Mouse (Mus musculus): Measurements from ENCODE around the gene Tacr1.
"Not testable (repeated sequence)": the region's sequence is repeated elsewhere in the genome, so short reads cannot be mapped to it uniquely, and the experiment has no call there.

Tacr1 gene

DNA sequence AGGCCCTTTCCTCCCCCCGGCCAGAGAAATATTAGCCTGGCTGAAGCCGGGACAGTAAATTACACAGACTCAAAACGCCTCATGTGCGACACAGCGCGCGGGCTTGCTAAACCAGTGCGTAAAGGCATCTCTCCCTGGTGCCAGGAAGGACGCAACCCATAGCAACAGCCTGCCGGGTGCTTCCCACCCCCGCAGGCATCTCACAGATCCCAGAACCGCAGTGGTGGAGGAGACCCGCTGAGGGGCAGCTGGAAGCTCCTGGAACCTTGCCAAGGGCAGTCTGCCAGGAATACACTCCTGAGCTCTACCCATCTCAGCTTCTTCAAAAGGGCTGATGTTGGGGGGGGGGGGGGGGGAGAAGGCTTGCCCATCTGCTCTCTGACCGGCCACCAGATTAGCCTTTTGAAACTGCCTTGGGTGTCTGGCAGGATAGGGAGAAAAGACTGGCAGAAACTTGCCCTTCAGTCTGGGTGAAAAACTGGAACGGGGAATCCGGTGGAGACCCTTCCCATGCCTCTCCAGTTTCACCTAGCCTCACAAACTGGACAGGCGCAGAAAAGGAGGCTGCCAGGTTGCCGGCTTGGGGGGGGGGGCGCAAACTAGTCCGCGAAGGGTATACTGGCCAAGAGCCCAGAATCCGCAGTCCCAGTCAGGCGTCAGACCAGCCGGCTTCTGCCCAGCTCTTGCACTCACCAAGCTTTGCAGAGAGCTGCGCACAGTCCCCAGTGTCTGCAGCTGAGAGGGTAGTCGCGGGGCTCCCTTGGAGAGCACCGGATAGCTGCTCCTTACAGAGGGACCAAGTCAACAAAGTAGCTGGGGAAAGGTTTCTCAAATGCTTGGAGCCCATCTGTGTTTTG is at the start of gene Tacr1:
Gene Tacr1 (plus strand): TSS at position 740 of the 857 bp plus-strand sequence.
- DNase-seq (ENCODE audit: low read depth, low spot score) = no peak

DNA sequence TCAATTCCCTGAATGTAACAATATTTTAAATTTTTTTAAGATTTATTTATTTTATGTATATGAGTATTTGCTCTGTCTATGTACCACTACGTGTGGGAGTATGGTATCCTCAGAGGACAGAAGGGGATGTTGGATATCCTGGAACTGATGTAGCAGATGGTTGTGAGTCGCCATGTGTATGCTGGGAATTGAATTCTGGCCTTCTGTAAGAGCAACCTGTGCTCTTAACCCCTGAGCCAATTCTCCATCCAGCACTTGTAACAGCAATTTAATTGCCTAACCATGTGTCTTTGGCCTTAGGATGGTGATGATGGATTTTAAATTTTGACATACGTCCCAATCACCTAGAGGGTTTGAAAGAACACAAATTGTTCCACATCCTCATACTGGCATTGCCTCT is 26.0 kb upstream of the Tacr1 start:
- no peak for DNase-seq (ENCODE audit: low read depth, low spot score)

DNA sequence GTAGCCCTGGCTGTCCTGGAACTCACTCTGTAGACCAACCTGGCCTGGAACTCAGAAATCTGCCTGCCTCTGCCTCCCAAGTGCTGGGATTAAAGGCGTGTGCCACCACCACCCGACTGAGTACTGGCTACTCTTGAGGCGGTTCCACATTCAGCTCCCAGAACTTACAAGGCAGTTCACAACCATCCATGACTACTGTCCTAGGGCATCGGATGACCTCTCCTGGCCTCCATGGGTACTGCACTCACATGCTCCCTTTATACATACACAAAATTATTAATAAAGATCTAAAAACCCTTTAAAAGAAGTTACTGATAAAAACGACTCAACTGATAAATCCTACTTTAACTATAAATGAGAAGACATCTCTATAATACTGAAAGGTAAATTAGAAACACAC is 18.6 kb upstream of the Tacr1 start:
- DNase-seq (ENCODE audit: low read depth, low spot score) = no peak

DNA sequence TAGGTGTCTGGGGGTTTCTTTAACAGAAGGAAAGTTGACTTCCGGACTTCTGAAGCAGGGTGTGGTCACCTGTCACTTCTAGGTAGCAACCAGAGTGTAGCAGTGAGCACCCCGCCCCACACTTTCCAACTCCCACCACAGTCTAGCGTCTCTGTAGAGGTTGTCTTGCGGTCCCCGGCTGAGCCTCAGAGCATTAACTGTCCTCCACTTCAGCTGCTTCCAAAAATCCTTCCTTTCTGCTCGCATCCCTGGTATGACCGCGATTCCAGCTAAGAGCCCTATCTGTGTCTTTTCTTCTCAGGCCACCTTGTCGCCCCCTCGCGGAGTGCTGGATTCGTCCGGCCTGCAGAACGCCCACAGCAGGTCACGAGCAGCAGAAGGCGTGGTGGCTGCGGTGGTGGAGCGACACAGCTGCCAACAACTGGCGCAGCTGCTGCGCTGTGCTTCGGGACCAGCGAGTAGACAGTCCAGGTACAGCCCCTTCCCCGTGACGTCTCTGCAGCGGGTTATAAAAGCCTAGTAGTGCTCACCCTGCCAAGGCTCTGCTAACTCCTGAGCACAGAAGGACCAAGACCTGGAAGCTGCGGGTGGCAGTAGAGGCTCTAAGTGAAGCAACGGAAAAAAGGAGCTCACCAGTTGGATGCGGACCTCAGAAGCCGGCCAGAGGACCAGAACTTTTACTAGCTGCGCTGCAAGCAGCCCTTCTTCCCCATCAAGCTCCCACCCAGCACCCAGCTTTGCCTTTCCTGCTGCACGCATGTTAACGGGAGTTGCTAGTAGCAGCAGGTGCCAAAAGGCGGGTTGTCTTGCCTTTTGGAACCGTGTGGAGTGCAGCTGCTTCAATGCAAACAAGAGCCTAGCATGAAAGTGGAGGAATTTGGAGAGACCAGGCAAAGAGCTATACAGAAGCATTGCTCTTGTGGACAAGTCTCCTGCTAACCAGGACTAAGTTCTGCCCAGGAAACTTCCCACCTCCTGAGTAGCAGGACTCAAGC is 664 bp downstream of the Tacr1 start:
- DNase-seq (ENCODE audit: low read depth, low spot score) = no peak

DNA sequence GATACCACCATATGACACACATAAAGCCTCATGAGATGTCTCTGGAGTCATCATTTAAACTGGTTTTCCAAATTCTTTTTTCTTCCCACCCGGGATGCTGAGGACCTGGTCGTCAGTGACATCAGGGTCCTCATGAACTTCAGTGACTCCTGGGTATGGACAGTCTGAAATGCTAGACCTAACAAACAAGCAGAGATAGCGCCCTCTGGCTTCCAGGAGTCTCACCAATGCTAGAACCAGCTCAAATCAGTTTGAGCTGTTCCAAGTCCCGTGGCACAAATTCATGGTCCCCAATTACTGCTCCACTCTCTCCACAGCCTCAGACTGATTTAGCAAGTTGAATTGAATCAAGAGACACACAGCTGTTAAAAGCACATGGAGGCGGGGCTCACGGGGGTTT is 16.2 kb downstream of the Tacr1 start:
- no peak for DNase-seq (ENCODE audit: low read depth, low spot score)

DNA sequence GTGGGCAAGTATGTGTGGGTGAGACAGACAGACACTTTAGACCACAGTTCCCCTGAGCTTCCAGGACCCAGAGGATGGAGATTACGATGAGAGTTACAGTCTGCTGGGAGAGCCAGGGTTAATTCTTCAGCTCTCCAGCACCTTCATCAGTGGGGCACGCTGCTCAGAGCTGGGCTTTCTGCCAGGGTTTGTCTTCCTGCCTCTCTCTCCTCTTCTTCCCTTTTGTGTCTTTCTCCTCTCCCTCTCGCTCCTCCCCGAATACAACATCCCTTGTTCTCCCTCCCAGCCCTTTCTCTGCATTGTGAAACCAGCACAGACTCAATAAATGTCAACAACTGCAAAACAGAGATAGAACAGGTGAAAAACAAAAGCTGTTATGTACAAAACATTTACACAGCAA is 18.1 kb downstream of the Tacr1 start:
- DNase-seq (ENCODE audit: low read depth, low spot score) = no peak

DNA sequence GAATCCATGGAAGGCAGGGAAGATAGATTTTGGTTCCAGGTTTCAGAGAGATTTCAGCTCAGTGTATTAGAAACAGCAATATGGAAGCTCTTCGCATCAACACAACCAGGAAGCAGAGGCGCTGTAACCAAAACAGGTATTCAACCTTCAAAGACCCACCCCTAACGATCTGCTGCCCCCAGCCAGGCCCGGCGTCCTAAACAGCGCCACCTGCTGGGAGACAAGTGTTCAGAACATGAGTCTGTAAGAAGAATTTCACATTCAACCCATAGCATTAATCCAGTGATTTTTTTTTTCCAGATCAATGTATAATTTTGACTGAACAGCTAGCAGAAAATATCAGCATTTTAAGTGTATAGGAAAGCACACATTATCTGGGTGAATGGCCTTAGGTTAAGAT is 26.8 kb downstream of the Tacr1 start:
- peak; percentile 26 for DNase-seq (ENCODE audit: low read depth, low spot score)

DNA sequence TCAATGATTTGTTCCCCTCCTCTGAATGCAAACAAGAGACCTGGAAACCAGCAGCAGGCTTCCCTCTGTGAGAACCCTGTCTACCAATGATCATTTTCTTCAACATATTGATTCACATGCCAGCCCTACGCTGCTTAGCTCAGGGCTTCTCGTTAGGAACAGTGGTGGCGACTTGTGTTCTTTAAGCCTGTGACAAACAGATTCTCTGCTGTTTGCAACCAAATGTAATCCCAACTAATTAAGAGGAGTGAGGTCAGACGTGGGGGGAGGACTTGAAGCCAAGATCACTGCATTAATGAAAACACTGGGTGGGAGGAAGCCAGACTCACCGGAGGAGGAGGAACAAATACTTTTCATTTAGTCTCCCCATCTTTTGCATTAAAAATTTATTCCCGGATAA is 27.6 kb downstream of the Tacr1 start:
- DNase-seq (ENCODE audit: low read depth, low spot score) = no peak

DNA sequence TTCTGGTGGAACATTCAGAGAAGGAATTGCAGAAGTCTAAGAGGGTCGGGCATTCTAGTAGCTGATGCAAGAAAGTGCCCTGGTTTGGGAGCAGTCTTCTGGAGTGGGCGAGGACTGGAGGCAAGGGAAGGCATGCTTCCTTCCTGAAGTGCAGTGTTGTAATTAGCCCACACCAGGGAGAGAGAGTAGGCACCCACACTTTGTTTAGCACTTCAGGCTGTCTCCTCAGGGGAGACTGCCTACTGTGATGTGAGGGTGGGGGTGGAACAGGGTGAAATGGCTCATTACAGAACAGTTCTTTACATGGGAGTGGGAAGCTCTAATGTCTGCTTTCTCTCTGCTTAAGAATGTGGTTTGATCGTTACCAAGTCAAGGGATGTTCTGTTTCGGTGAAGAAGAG is 35.0 kb downstream of the Tacr1 start:
- DNase-seq (ENCODE audit: low read depth, low spot score) = no peak

DNA sequence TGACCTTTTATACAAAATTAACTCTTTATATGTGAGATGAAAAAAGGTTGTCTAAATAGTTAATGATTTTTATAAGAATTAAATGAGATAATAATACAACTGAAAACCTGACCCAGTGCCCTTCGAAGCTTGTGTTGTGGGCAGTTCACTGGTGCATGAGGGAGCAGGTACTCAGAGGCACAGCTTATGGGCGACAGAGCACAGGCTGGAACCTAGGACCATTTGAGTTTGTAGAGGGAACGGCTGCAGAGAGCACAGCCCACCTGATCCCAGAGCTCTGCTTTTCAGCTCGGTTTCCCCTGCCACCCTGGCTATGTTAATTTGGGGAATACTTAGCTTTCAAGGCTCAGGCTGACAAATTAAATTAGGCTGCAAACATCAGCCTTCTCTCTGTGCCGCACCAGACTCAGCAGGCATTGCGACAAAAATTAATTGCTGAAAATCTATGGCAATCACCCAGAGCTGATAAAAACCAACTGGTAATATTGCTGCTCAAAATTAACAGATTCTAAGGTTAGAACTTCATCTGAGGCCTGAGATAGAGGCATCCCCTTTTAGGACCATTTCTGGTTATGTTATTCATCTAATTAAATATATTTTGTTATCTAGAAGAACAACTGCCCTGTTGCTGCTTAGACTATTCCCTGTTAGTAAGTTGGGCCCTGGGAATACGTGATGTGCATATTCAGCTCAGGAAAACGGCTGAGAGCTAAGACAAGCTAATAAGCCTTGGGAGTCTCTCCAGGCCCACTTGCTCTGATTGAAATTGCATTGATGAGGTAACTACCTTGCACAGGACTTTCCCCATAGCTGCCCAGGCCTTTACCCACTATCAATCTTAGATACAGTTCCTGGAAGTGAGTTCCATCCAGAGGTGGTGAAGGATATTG is 50.3 kb downstream of the Tacr1 start:
- not testable (repeated sequence) for DNase-seq (ENCODE audit: low read depth, low spot score)

DNA sequence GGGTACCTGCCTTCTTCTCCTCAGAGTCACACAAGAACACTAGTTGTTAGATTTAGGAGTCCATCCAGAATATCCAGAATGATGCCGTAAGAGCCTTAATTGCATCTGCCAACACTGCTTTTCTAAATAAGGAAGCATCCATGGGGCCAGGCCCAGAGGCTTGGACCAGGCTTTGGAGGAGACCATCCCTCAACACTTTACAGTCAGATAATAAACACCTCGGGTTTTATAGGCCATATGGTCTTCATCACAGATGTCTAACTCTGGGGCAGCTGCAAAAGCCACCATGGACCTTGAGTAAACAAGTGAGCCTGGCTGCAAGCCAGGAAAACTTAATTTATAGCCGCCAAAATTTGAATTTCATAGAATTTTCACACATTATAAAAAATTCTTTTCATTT is 53.1 kb downstream of the Tacr1 start:
- no peak for DNase-seq (ENCODE audit: low read depth, low spot score)

DNA sequence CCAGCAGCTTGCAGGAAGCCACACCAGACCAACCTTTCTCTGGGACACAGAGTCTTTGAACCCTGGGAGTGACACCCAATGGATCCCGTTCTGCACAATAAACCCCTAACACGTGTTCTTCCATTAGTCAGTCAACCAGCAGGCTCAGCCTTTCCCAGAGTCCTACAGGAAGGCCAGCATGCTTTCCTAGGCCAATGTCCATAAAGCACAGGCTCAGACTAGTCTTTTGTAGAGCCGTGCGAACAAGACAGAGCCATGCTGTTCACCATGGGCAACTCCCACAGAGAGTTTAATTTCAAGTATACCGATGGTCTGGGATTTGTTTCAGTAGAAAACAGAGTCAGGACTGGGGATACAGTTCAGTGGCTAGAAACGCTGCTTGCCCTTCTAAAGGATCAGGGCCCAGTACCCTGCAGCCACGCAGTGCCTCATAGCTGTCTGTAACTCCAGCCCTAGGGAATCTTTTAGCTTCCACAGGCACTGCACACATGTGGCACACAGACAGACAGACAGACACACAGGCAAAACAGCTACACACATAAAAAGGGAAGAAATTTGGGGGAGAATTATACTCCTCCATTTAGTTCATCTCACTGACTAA is 55.1 kb downstream of the Tacr1 start:
- DNase-seq (ENCODE audit: low read depth, low spot score) = no peak

DNA sequence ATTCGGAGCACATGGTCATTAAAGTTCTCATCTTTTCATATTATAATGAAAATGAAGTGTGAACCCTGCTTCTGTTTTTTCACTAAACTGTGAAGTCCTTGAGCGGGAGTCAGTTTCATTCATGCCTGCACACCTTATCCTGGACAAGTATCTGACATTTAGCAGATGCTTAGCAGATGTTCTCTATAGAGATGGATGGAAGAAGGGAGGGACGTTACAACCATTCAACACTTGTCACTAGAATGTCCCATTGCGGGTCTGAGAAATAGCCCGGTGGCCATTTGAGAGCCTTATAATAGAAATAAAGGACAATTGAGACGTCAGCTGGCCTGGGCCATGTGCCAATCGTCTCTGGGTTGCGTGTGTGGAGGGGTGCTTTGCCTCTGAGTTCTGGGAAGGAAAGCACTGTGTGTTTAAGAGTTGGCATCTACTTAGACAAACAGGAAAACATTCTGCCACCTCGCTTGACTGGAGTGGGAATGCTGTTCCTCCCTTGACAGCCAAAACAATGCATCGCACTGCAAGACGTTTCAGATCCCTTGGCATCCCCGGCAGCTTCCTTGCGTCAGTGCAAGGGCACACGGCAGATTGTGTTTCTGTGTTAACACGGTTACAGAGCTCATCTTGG is 56.7 kb downstream of the Tacr1 start:
- no peak for DNase-seq (ENCODE audit: low read depth, low spot score)

DNA sequence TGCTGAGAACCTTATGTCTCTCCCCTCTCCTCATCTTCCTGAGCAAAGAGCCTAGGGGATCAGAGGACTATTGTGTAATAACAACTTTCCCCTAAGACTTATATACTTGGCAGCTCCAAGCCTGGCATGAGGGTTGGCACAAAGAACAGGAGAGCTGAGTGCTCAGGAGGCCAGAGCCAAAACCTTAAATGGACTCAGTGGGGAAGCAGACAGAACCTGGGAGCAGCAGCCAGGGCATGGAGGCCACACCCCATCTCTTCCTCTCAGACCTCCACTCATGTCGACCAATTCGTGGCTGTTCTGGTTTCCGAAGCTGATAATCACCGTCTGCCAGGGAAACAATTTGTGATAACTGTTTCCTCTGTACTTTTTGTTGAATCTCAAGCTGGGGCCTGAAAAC is 61.0 kb downstream of the Tacr1 start:
- no peak for DNase-seq (ENCODE audit: low read depth, low spot score)

DNA sequence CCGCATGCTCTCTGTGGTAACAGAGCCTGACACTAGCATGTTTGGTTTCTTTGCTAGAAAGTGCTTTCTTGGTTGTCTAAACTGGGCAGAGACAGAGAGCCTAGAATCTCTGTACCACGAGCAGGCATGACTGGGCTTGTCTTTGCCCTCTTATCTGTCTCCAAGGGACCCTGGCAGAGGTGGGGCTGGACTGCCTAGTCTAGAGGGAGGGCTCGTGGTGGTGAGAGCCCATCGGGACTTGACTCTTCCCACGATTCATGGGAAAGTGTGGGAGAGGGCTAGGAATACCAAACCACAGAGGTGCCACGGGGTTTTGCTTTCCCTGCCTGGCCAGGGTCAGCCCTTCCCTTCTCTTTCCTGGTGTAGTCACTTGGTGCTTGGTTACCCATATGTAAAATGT is 72.3 kb downstream of the Tacr1 start:
- DNase-seq (ENCODE audit: low read depth, low spot score) = no peak

DNA sequence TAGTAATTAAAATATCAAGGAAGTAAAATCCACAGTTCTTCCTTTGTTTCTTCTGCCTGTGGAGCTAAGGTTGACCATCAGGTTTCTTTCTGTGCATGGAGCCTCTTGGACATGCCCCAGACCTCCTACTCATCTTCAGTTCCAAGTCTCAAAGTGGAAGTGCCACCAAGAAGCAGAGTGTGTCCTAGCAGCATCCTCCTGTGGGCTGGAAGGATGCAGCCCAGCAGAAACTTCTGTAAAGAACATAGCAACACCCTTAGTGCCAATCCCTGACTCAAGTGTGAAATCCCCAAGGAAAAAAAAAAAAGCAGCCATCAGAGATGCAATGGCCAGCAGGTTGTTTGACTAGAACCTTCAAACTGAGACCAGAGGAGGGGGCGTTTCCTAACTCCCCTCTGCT is 81.7 kb downstream of the Tacr1 start:
- DNase-seq (ENCODE audit: low read depth, low spot score) = no peak

DNA sequence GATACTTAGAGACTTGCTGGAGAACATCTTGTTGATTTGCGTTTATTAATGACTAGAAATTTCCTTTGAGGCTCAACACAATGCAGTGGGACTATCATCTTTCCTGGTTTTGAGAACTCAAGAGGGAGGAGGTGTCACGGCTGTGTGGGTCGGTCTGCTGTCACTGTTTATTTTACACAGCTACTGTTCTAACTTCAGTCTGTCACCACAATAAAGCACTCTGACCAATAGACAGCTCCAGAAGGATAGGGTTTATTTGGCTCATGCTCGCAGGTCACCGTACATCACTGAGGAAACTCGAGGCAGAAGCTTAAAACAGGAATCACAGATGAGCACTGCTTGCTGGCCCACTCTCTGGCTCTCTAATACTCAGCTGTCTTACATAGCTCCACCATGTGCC is 92.3 kb downstream of the Tacr1 start:
- no peak for DNase-seq (ENCODE audit: low read depth, low spot score)

DNA sequence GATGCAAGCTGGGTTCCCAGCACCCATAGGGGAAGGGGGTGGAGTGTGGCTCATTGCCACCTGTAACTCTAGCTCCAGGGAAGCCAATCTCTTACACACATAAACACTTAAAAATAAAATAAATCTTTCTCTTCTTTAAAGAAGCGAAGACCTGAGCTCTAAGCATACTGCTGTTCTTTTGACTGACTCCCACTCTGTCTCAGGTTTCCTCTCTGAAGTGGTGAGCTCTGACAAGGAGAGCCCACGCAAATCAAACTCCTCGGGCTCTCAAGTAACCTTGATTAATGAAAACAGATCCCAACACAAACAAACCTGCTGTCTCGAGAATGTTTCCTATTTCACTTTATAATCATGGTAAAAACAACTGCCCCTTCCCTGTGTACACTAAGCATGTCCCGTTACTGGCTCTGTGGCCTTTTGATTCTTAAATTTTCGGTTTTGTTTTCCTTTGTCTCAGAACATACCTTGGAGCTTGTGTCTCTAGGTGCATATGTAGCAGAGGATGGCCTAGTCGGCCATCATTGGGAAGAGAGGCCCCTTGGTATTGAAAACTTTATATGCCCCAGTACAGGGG is 108.8 kb downstream of the Tacr1 start:
- no peak for DNase-seq (ENCODE audit: low read depth, low spot score)

DNA sequence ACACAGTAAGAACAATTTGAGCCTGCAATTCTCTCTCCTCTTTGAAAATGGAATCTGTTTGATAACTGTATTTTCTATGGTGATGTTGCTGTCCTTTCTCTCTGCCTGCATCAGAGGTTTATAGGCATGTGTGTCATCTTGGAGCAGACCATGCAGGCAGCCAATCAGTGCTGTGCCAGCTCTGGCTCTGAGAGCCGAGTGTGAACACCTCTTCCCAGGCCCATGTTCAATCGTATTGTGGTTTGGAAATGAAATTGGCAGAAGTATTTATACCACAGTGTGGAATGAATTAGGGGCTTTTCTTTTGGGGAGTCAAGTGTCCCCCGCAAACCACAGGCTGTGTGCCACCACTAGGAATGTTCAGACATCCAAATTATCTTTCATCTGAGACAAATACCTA is 117.5 kb downstream of the Tacr1 start:
- DNase-seq (ENCODE audit: low read depth, low spot score) = no peak

DNA sequence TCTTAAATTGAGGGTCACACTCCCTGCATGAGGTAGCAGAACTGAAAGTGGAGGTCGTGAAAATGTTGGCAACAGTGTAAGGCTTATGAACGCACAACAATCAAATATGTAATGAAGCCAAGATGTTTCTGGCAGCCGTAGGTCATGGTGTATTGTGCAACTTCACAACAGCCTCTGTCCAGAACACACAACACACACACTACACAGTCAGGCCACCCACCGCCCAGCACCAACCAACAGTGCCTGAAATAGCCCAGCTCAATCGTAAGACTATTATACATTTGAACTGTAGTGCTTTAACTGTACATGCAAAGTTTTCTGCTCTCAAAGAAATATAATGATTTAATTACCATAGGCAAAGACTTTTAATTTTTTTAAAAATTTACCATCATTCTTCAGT is 120.4 kb downstream of the Tacr1 start:
- no peak for DNase-seq (ENCODE audit: low read depth, low spot score)
